Mouse (Mus musculus) neutrophil, adult 65 days (primary cell): Measurements from ENCODE around the gene Myl6b. TPM values are rescaled to one million over a fixed set of nuclear protein-coding genes. Genes with fewer than 3 reads are reported as not detected.

Experiments
- total RNA-seq: library from RNA; stranded (reverse); gene quantifications from 2 replicates; pipeline ENCODE4 v1.2.4, GENCODE M21; 2023

Myl6b gene
- total RNA-seq, result 1.9 and 2.0 TPM in 2 replicates

DNA sequence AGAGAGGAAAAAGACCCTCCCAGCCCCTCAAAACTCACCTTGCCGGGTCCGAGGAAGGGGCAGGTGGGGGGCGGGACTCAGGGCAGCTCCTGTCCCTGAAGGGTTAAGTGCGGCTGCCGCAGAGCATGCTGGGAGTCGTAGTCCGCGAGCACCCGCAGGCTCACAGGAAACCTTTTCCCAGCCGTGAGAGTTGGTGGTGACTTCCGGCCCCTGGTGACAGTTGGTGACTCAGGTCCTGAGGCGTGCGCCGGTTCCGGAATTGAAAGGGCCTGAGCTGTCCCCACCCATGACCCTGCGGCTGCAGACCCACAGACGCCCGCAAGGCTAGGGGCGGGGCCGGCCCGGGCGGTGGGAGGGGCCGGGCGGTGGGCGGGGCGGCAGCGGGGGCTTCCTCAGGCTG is at the start of gene Myl6b:
Gene Myl6b (minus strand): TSS at position 96 of the 400 bp plus-strand sequence.

DNA sequence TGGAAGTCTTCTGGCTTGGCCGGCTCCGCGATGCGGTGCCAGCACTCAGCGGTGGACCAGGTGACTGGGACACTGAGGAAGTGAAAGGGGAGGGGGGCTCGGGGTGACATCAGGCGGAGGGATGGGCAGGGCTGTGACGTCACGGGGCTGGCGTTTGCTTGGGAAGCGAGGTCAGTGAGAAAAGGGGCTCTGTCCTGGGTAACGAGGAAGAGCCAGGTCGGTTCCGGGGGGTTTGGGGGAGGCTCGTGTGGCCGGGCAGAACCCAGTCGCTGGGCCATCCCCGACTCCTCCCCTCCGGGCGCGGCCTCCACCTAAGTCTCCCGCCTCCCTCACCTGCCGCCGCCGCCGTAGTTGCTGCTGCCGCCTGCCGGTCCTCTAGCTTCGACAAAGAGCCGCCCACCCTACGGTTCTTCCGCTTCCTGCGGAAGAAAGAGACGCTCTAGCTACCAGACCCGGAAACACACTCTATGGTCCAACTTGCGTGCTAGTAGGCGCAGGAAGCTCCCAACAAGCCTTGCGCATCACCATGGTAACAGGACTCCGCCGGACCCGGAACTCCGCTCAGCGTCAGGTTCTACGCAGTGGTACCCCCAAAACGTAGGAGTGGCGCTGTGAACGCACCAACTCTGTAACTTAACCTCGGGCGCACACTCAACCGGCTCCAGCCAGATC is 49.0 kb upstream of the Myl6b start, which contains the start of gene Zc3h10:
Gene Zc3h10 (minus strand): TSS at position 414 of the 672 bp plus-strand sequence.

DNA sequence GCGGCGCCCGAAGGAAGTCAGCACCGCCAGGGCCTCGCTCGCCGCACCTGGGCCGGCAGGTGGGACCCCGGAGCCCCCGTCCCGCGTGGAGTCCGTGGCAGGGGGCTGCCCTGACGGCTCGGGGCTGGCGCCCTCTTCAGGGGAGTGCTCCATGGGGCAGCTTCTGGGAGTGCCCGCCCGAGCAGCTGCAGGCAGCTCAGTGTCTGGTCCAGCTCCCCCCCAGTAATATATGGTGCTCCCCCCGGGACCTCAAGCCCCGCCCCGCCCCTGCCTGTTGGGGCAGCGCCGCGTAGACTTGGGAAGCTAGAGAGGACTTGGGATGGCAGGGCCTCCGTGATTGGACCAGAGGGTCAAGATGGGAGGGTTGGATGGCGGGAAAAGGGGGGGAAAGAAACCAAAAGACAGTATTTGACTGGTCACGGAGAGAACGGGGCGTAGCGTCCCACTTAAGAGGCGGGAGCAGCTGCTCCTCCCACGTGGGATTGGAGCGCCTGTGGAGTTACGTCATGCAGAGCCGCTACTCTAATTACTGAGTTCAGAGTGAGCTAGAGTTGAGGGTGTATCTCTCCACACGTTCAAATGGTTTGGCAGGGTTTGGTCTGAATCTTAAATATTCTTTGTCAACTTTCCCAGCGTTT is 27.3 kb upstream of the Myl6b start, which contains the start of gene Esyt1:
Gene Esyt1 (minus strand): TSS at position 201 of the 638 bp plus-strand sequence.

DNA sequence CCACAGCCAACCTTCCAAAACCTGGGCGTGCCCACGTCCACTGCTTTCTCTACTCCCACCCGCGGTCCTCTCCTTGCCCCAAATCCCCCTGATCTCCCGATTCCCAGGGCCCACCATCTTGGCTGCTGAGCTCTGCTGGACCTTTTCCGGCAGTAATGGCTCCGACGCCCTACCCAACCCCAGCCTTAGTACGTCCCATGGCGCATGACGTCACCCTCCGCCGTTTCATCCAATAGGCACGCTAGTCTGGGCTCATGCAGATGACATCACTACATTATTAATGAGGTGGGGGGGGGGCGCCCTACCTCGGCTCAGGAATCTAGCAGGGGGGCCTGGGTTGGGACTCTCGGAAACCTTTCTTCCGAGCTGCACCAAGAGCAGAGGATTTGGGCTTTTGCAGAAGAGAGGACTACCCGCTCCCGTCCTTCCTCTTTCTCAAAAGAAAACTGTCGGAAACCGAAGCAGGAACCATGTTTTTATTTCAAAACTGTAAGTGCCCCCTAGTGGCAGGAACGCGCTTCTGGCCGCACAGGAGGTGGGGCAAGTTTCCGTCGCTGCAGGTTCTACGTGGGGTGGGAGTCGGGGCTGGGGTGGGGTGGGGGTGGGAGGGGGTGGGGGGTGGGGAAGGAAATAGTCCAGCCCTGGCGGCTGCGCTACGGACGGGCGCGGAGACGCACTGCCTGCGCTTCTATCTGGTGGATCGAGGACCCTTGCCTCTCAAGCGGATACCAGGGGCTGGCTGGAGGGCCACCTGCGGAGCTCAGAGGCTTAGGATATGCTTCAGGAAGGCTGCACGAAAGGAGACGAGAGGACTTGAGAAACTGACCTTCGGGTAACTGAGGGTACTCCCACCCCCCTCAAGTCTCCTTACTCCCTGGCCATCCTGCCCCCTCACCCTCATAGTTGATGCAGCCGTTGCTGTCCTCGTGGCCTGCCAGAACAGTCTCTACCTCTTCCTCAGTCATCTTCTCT is 4.5 kb downstream of the Myl6b start, which contains the start of gene Myl6:
Gene Myl6 (minus strand): TSS at position 451 of the 972 bp plus-strand sequence.

DNA sequence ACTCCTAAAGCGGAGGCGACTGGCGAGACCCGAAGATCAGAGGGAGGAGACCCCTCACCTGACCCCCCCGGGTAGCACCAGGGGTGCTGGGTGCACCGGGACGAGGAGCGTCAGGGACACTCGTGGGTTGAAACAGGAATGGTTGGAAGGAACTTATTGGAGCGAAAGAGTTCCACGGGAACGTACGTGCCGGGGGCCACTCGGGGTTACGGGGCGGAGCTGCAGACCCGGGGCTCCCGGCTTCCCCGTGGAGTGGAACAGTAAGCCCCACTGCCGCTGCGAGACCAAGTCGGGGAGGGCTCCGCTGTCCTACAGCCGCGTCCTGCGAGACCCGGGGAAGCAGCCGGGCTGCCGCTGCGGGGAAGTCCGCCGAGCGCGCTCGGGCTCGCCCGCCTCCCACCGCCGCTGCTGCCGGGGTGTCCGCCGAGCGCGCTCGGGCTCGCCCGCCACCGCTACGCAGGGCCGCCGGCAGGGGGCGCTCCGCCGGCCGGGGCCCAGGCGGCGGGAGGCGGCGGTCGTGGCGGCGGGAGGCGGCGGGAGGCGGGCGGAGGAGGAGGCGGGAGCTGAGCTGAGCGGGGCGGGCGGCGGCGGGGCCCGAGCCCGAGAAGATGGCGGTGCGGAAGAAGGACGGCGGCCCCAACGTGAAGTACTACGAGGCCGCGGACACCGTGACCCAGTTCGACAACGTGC is 39.6 kb downstream of the Myl6b start, which contains the start of gene Smarcc2:
Gene Smarcc2 (plus strand): TSS at position 530 of the 690 bp plus-strand sequence.

Other genes with a start within 250 kb of the Myl6b start
- 0.44 TPM in 1 of 2 replicates, not detected in the other for gene Apon, start 244.6 kb downstream of the Myl6b start, total RNA-seq
- not detected in 2 replicates for gene Apof, start 230.0 kb downstream of the Myl6b start, total RNA-seq
- 34.0 and 36.3 TPM in 2 replicates for gene Stat2, start 228.1 kb downstream of the Myl6b start, total RNA-seq
- gene Il23a, start 199.9 kb downstream of the Myl6b start, total RNA-seq, result 0.79 and 1.2 TPM in 2 replicates
- 26.5 and 36.7 TPM in 2 replicates for gene Pan2, start 195.3 kb downstream of the Myl6b start, total RNA-seq
- gene Cnpy2, start 176.2 kb downstream of the Myl6b start, total RNA-seq, result 25.3 and 30.7 TPM in 2 replicates
- gene Cs, start 161.0 kb downstream of the Myl6b start, total RNA-seq, result 85.9 and 94.3 TPM in 2 replicates
- 15.2 and 19.1 TPM in 2 replicates for gene Coq10a, start 129.7 kb downstream of the Myl6b start, total RNA-seq
- gene Ankrd52, start 121.6 kb downstream of the Myl6b start, total RNA-seq, result 29.8 and 44.1 TPM in 2 replicates
- gene Slc39a5, start 97.5 kb downstream of the Myl6b start, total RNA-seq, result not detected in 2 replicates
- gene Nabp2, start 87.2 kb downstream of the Myl6b start, total RNA-seq, result 23.4 and 31.8 TPM in 2 replicates
- gene Rnf41, start 87.0 kb downstream of the Myl6b start, total RNA-seq, result 37.4 and 48.3 TPM in 2 replicates
- gene Smarcc2, start 39.4 kb downstream of the Myl6b start, total RNA-seq, result 79.4 TPM in 2 replicates
- gene Myl6, start 4.5 kb downstream of the Myl6b start, total RNA-seq, result 1,119 and 1,205 TPM in 2 replicates
- gene Esyt1, start 27.2 kb upstream of the Myl6b start, total RNA-seq, result 116 and 144 TPM in 2 replicates
- gene Zc3h10, start 49.1 kb upstream of the Myl6b start, total RNA-seq, result 21.4 and 25.9 TPM in 2 replicates
- 1,166 and 1,291 TPM in 2 replicates for gene Rpl41, start 50.6 kb upstream of the Myl6b start, total RNA-seq
- 28.5 and 31.0 TPM in 2 replicates for gene Pa2g4, start 67.3 kb upstream of the Myl6b start, total RNA-seq
- gene Erbb3, start 91.0 kb upstream of the Myl6b start, total RNA-seq, result 0.35 and 0.50 TPM in 2 replicates
- gene Rps26, start 128.1 kb upstream of the Myl6b start, total RNA-seq, result 150 and 359 TPM in 2 replicates
- gene Ikzf4, start 147.3 kb upstream of the Myl6b start, total RNA-seq, result 0.16 TPM in 1 of 2 replicates, not detected in the other
- 1.0 and 1.2 TPM in 2 replicates for gene Suox, start 175.4 kb upstream of the Myl6b start, total RNA-seq
- 95.8 and 96.9 TPM in 2 replicates for gene Rab5b, start 197.6 kb upstream of the Myl6b start, total RNA-seq
- 2.3 and 2.6 TPM in 2 replicates for gene Pmel, start 205.5 kb upstream of the Myl6b start, total RNA-seq
- 71.8 and 90.9 TPM in 2 replicates for gene Cdk2, start 206.3 kb upstream of the Myl6b start, total RNA-seq
- 46.0 and 58.2 TPM in 2 replicates for gene Dgka, start 246.2 kb upstream of the Myl6b start, total RNA-seq
- gene Pym1, start 249.2 kb upstream of the Myl6b start, total RNA-seq, result 23.9 and 25.2 TPM in 2 replicates